Mouse (Mus musculus) olfactory bulb, adult 2 months (tissue): ENCODE data around the gene Mbd6.

Experiments
- CTCF ChIP-seq: fragments of 200-500 bp; IDR thresholded peaks from 2 replicates; pipeline ENCODE4 v1.5.1; 2012; ENCODE audit warnings: low read depth, mild to moderate bottlenecking, low read length, moderate library complexity; ENCODE audit not compliant: insufficient read depth
- POLR2A ChIP-seq: fragments of 200-500 bp; IDR thresholded peaks from 2 replicates; pipeline ENCODE4 v1.6.1; 2012; ENCODE audit warnings: mild to moderate bottlenecking, low read depth, low read length, moderate library complexity; ENCODE audit not compliant: insufficient read depth

DNA sequence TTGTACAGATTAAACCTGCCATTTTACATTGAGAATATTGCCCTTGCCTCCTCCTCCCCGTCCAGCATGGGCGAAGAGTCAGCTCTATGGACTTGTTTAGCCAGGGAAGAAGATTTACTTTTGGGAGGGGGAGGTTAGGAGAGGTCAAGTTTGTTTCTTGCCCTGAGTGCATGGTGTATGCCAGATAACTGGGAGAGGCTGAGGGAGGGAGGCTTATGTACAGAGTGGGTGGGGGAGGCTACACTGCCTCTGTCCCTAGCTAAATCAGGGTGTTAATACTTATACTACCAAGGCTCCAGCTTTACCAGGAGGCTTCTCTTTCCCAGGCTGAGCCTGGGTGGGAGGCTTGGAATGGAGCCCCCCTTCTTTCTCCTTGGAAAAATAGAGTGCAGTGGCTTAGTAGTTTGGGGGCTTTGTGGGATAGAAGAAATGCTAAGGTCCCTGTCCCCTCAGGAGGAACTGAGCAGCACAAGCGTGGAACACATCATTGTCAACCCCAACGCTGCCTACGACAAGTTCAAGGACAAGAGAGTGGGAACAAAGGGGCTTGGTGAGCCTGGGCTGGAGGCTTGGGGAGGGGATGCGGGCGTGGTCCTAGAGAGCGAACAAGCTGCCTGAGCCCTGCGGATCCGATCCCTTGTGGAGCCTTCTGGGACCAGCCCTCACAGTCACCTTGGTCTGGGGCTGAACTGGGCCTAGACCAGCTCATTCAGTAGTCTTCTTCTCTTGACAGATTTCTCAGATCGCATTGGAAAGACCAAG is 14.4 kb downstream of the Mbd6 start:
- TF ChIP-seq CTCF (no peak), POLR2A (no peak)
